Mouse (Mus musculus) stomach, embryonic 15.5 days (tissue): ENCODE measurements around the gene Txnrd1. TPM values are rescaled to one million over a fixed set of nuclear protein-coding genes. Genes with fewer than 3 reads are reported as not detected.

ENCODE experiments used
- ATAC-seq: fragments of 200-750 bp; cut with Nextera tagmentation; 2 replicates; pipeline ENCODE4 v1.8.0; 2017; ENCODE audit warnings: low read depth, moderate number of reproducible peaks, moderate TSS enrichment; ENCODE audit not compliant: insufficient read depth, low FRiP score
- H3K27ac ChIP-seq: fragments of 300-500 bp; sonication (generic); 2 replicates; pipeline ENCODE4 v1.5.1; 2015; ENCODE audit warnings: mild to moderate bottlenecking, inconsistent platforms
- H3K27me3 ChIP-seq: fragments of 300-500 bp; sonication (generic); replicated peaks from 2 replicates; pipeline ENCODE4 v1.6.1; 2015; ENCODE audit warnings: inconsistent platforms
- H3K36me3 ChIP-seq: fragments of 300-500 bp; sonication (generic); 2 replicates; pipeline ENCODE4 v1.6.1; 2015; ENCODE audit warnings: inconsistent platforms
- H3K4me1 ChIP-seq: fragments of 300-500 bp; sonication (generic); 2 replicates; pipeline ENCODE4 v1.6.1; 2015; ENCODE audit warnings: inconsistent platforms
- H3K4me2 ChIP-seq: fragments of 300-500 bp; sonication (generic); 2 replicates; pipeline ENCODE4 v1.6.1; 2015; ENCODE audit warnings: mild to moderate bottlenecking, inconsistent platforms
- H3K4me3 ChIP-seq: fragments of 300-500 bp; sonication (generic); replicated peaks from 2 replicates; pipeline ENCODE4 v1.5.1; 2015; ENCODE audit warnings: inconsistent platforms
- H3K9ac ChIP-seq: fragments of 300-500 bp; sonication (generic); 2 replicates; pipeline ENCODE4 v1.6.1; 2015; ENCODE audit warnings: inconsistent platforms
- H3K9me3 ChIP-seq: fragments of 300-500 bp; sonication (generic); 2 replicates; pipeline ENCODE4 v1.6.1; 2016; ENCODE audit warnings: inconsistent platforms
- WGBS: fragments of 180-500 bp; shearing (Covaris S2); methylation state at CpG from one replicate; pipeline ENCODE4 v1.1.7; 2015; 5-methylcytosine and 5-hydroxymethylcytosine counted together
- polyA plus RNA-seq: library from polyadenylated mRNA; unstranded; fragments of >200 nt; fragmentation: Nextera tagmentation; extraction: Ambion mirVana; gene quantifications from 2 replicates; pipeline ENCODE4 v1.2.1, GENCODE M21; 2015

The Txnrd1 gene
- polyA plus RNA-seq, 1 experiment from 2014 or later, result 82.5 TPM

DNA sequence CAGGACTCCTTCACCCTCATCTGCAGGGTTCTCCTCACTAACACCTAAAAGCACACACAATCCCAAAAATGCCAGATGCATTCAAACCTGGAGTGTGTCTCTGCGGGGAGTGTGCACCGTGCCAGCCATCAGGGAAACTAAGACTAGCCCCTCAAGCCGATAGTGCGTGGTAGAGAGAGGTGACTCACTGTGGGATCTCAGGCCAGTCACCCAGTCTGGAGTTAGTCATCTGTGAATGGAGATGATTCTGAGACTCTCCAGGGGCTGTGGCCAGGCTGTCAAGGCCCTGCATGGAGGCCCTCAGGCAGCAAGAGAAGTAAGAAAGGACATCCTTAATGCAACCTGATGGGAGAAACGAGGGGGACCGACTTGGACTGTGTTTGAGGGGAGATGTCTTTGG is 18.0 kb downstream of the Txnrd1 start:
- Histone ChIP-seq H3K27ac (no peak overlapping the region), H3K27me3 (no peaks in the 10 kb centered on the region), H3K9me3 (no peaks in the 10 kb centered on the region), H3K4me2 (no peak overlapping the region), H3K4me3 (no peak overlapping the region), H3K36me3 (no peaks in the 10 kb centered on the region), H3K9ac (no peak overlapping the region), H3K4me1 (no peaks in the 10 kb centered on the region)
- no peak for ATAC-seq
- WGBS, result 88% methylated on average over 6 of the region's 6 CpGs

DNA sequence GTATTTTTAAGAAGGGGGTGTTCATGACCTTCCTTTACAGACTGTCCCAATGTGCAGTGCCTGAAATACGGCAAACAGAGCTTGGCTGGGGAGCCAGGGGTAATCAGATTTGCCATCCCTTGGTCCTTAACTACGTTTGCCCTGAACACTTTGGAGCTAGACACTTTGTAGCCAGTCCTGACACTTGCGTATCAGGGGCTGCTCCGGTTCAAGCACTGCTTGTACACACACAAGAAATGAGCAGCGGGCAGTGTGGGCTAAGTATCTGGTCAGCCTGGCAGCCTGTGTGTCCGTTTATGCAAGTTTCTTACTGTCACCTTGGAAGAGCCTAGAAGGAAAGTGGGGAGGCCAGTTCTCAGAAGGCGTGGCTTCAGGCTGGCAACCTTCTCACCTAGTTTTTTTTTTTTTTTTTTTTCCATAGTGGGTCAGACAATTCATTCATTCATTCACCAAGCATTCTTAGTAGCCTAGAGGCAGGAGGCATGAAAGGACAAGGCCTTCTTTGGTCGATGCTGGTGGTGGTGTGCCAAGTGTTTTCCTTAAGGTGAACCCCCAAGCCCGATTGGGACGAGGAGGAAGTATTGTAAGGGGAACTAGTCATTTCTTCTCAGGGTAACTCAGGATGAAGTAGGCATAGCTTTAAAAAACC is 24.4 kb downstream of the Txnrd1 start:
- H3K4me2 ChIP-seq, result peak overlapping the region; percentile 81
- no peak overlapping the region for H3K9ac ChIP-seq
- H3K27ac ChIP-seq, result peak overlapping the region; percentile 96
- peak overlapping the region; percentile 70 for H3K4me3 ChIP-seq
- WGBS, result 55% methylated on average over 10 of the region's 10 CpGs
- H3K36me3 ChIP-seq, result no peaks in the 10 kb centered on the region
- no peak for ATAC-seq
- no peaks in the 10 kb centered on the region for H3K27me3 ChIP-seq
- H3K9me3 ChIP-seq, result no peaks in the 10 kb centered on the region
- H3K4me1 ChIP-seq, result peaks cover 4% of the 10 kb centered on the region

DNA sequence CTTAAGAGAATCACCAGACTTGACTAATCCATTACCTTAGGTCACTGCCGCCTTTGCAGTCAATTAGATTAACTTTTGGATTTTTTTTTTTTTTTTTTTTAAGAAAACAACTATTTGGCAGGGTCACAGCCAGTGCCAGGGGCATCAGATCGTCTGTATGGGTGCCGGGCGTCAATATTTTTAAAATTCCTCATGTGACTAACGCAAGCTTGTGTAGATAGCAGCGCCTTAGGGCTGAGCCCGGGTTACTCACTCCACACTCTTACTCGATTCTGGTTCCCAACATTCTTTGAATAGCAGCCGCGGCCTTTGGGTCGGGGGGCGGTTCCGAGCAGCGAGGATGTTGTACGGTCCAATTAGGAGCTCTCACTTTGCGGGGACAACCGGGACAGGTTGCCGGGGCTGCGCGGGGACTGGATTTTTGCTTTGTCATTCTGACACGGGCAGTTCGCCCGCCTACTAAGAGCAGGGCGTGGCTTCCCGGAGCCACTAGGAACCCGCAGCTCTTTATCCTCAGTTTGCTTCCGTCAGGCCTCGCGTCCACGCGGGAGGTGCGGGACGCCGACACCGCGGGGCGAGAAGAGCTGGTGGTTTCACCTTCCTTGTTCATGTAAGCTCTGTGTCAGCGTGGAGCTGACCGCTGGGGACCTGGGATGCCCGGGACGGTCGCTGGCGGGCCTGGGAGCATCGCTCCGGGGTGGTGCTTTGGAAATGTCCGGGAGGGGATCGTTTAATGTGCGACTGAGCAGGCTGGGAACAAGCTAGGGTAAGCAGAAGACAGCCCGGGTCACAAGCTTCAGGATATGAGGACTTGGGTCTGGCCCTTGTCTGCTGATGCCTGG is 25.2 kb downstream of the Txnrd1 start:
- Histone ChIP-seq H3K4me1 (peaks cover 6% of the 10 kb centered on the region), H3K27me3 (no peaks in the 10 kb centered on the region), H3K4me2 (peak overlapping the region; percentile 81), H3K9me3 (no peaks in the 10 kb centered on the region), H3K27ac (peak overlapping the region; percentile 96), H3K36me3 (0 out of 2 replicates have a peak, but pooled peaks cover 2% of the 10 kb centered on the region), H3K9ac (peak overlapping the region; percentile 66), H3K4me3 (peak overlapping the region; percentile 70)
- ATAC-seq, result peak; percentile 88
- WGBS, result under 1% methylated on average over 49 of the region's 49 CpGs

DNA sequence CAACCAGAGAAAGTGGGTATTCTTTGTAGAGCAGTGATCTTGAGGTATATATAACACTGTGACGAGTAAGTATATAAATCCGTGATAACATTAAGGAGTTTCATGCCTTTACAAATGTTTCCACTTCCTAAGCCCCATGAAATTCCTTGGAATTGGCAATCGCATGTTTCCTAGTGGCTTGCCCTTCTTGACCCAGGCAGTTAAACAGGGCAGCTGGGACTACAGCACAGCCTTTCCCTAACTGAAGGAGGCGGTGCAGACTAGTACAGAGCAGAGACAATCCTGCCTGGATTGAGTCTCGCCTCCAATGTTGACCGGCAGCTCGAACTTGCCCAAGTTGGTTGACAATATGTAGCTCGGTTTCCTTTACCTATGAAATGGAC is 25.8 kb downstream of the Txnrd1 start:
- H3K9ac ChIP-seq, result peak overlapping the region; percentile 66
- peaks cover 6% of the 10 kb centered on the region for H3K4me1 ChIP-seq
- under 1% methylated on average over 8 of the region's 8 CpGs for WGBS
- no peaks in the 10 kb centered on the region for H3K9me3 ChIP-seq
- peak overlapping the region; percentile 96 for H3K27ac ChIP-seq
- no peaks in the 10 kb centered on the region for H3K27me3 ChIP-seq
- peak overlapping the region; percentile 70 for H3K4me3 ChIP-seq
- peak; percentile 60 for ATAC-seq
- 0 out of 2 replicates have a peak, but pooled peaks cover 8% of the 10 kb centered on the region for H3K36me3 ChIP-seq
- peak overlapping the region; percentile 81 for H3K4me2 ChIP-seq

DNA sequence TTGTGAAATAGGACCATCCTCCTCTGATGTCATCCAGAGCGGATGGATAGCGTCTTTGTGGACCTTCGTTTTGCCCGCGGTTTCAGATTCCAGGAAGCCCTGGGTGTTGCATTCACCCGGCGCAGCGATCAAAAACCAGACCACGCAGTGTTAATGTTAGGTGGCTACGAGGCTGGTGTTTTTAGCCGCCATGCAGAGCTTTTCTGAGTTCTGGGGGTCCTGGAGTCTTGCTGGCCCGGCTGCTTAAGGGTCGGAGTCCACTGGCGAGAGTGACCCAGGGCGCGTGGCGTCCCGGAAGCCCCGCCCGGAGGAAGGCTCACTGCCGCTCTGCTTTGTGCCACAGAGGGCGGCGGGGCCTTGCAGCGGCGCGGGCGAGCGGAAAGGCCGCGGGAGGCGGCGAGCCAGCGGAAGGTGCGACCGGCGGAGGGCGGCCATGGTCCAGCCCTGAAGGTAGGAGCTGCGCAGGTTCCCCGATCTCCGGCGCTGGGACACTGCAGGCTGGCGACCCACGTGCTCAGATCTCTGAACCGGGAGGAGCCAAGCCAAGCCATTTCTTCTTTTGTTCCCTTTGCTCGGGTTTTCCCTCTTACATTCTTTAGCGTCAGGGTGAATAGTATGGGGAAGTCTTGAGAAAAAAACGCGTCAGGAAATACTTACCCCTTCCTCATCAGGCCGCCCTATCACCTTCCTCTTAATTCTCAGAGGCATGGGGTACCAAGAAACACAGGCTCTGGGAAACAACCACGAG is 26.6 kb downstream of the Txnrd1 start:
- H3K36me3 ChIP-seq, result 0 out of 2 replicates have a peak, but pooled peaks cover 12% of the 10 kb centered on the region
- H3K9me3 ChIP-seq, result no peaks in the 10 kb centered on the region
- peak overlapping the region; percentile 63 for H3K9ac ChIP-seq
- peak overlapping the region; percentile 70 for H3K4me3 ChIP-seq
- peak overlapping the region; percentile 96 for H3K27ac ChIP-seq
- peak; percentile 66 for ATAC-seq
- WGBS, result under 1% methylated on average over 49 of the region's 50 CpGs
- no peaks in the 10 kb centered on the region for H3K27me3 ChIP-seq
- H3K4me1 ChIP-seq, result peaks cover 6% of the 10 kb centered on the region
- H3K4me2 ChIP-seq, result peak overlapping the region; percentile 81

DNA sequence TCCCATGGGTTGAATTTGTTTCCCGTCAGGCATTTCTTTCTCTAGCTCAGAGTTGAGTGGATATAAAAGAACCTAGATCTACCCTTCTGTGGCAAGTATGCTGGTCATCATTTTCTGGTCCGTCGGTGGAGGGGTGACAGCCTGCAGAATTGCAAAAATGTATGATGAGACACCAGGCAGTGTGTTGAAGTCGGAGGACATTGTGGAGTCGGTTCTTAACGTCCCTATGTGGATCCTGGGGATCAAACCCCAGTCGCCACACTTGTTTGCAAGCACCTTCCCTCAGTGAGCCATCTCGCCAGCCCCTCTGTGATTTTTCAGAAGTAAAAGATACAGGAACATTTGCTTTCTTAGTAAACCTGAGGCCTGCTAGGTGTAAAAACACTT is 27.2 kb downstream of the Txnrd1 start:
- H3K9me3 ChIP-seq, result no peaks in the 10 kb centered on the region
- H3K4me2 ChIP-seq, result peak overlapping the region; percentile 81
- H3K4me3 ChIP-seq, result peak overlapping the region; percentile 70
- peak overlapping the region; percentile 96 for H3K27ac ChIP-seq
- ATAC-seq, result no peak
- H3K9ac ChIP-seq, result peak overlapping the region; percentile 63
- H3K36me3 ChIP-seq, result 0 out of 2 replicates have a peak, but pooled peaks cover 12% of the 10 kb centered on the region
- 7% methylated on average over 8 of the region's 8 CpGs for WGBS
- H3K27me3 ChIP-seq, result no peaks in the 10 kb centered on the region
- H3K4me1 ChIP-seq, result peaks cover 6% of the 10 kb centered on the region

DNA sequence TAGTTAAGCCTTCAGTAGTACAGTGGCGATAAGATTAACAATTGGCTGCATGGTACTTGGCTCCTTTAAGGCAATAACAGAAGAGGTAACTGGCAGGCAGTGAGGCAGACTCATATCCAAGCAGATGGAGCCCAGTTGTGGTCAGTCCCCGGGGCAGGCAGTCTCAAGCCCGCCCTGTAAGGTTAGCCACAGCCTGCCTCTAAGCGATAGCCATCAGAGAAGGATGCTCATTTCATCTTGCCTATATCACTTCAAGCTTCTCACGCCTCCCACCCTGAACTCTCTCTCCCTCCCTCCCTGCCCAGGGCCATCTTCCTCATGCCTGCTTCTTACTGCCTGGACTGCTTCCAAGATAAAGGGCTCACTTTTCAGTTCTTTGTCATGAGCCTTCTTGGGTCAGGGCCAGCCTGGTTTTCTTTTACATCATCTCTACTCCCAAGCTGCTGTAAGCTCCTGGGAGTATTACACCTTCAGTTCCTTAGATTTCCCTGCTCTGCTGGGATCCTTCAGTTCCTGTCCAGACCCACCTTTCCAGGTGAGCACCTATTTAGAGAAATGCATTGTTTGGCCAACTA is 29.4 kb downstream of the Txnrd1 start:
- ATAC-seq, result no peak
- WGBS, result 67% methylated on average over 5 of the region's 5 CpGs
- Histone ChIP-seq H3K9ac (no peak overlapping the region), H3K36me3 (0 out of 2 replicates have a peak, but pooled peaks cover 15% of the 10 kb centered on the region), H3K4me2 (no peak overlapping the region), H3K9me3 (no peaks in the 10 kb centered on the region), H3K4me1 (peaks cover 6% of the 10 kb centered on the region), H3K27me3 (no peaks in the 10 kb centered on the region), H3K4me3 (no peak overlapping the region), H3K27ac (no peak overlapping the region)

DNA sequence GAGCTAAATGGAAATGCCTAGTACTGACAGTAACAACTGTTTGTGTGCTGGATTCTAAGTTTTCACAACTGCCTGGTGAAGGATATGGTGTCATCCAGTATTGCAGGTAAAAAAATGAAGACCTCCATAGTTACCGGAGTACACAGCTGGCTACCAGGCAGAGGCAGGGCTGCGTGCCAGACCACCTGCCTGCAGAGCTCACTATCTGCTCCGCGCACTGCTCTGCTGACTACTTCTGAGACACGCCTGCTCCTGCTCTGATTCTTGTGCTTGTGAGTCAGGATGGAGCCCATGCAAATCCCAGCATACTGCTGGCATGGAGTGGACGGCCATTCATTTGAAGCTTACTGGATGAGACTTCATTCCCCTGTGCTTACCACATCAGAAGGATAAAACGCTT is 30.1 kb downstream of the Txnrd1 start:
- H3K4me2 ChIP-seq, result no peak overlapping the region
- no peaks in the 10 kb centered on the region for H3K9me3 ChIP-seq
- no peak overlapping the region for H3K9ac ChIP-seq
- H3K27ac ChIP-seq, result no peak overlapping the region
- no peak for ATAC-seq
- no peak overlapping the region for H3K4me3 ChIP-seq
- H3K36me3 ChIP-seq, result 0 out of 2 replicates have a peak, but pooled peaks cover 18% of the 10 kb centered on the region
- no peaks in the 10 kb centered on the region for H3K27me3 ChIP-seq
- 67% methylated on average over 7 of the region's 7 CpGs for WGBS
- peaks cover 6% of the 10 kb centered on the region for H3K4me1 ChIP-seq

DNA sequence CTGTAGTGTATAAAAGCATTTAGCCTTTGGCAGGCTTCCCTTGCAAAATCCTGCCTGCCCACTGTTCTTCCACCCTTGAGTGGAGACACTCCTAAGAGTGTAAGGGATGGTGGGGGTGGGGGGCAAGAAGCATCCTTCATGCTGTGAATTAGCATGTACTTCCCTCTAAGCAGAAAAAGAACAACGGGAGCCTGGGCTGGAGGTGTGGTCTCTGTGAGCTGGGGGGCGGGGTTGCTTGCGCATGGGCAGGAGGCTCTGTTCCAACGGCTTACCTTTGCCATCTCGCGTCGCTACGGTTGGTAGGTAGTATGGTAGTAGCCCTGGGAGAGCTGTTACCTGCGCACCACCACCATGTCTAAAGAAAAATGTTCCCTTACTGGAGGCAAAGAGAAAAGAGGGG is 32.6 kb downstream of the Txnrd1 start, which contains the start of gene Eid3:
Gene Eid3 (plus strand): TSS at position 271 of the 400 bp plus-strand sequence.
- Histone ChIP-seq H3K4me1 (peaks cover 6% of the 10 kb centered on the region), H3K4me3 (no peak within 1 kb of the TSS), H3K9me3 (no peaks in the 10 kb centered on the region), H3K27ac (no peak within 1 kb of the TSS), H3K27me3 (no peaks in the 10 kb centered on the region), H3K36me3 (0 out of 2 replicates have a peak, but pooled peaks cover 18% of the 10 kb centered on the region), H3K4me2 (no peak within 1 kb of the TSS), H3K9ac (no peak within 1 kb of the TSS)
- ATAC-seq, result no peak
- WGBS, result 71% methylated on average over 9 of the region's 9 CpGs

DNA sequence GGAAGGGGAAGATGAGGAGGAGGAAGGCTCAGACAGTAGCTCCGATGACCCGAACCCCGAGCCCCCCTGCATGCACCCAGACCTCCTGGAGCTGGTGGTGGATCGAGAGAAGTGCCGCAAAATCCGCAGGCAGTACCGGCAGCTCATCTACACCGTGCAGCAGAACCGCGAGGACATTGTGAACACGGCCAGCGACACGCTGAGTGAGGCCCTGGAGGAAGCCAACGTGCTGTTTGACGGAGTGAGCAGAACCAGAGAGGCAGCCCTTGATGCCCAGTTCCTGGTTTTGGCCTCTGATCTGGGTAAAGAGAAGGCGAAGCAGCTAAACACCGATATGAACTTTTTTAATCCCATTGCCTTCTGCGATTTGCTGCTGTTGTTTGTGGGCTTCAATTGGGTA is 33.1 kb downstream of the Txnrd1 start:
- peaks cover 6% of the 10 kb centered on the region for H3K4me1 ChIP-seq
- H3K27me3 ChIP-seq, result no peaks in the 10 kb centered on the region
- 87% methylated on average over 18 of the region's 18 CpGs for WGBS
- 0 out of 2 replicates have a peak, but pooled peaks cover 18% of the 10 kb centered on the region for H3K36me3 ChIP-seq
- H3K4me3 ChIP-seq, result no peak overlapping the region
- no peak overlapping the region for H3K27ac ChIP-seq
- no peak overlapping the region for H3K9ac ChIP-seq
- ATAC-seq, result no peak
- H3K4me2 ChIP-seq, result no peak overlapping the region
- no peaks in the 10 kb centered on the region for H3K9me3 ChIP-seq

DNA sequence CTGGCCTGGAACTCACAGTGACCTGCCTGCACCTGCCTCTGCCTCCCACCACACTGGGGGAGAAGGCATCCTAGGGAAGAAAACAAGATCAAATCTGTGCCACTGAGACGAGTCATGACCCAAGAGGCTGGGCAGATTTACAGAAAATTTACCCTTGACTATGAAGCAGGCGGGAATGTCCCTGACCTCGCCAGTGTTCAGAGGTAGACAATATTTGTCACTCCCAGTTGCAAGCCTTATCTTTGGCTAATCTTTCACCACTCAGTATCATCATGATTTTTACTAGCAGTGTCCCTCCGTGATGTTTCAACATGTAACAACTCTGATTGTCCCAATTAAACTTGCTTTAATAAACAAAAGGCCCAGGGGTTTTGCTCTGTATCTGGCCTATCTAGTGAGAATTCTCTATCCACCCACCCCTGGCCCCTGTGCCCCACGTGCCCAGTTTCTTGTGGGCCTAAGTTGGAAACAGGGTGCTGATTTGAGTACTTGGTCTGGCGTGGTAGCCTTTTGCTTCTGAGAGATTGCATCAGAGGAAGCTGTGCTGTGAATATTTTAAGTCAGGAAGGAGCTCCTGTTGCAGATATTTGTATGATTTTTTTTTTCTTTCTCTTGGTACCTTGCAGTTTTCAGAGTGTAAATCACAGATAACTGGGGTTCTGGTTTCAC is 34.8 kb downstream of the Txnrd1 start:
- Histone ChIP-seq H3K27me3 (no peaks in the 10 kb centered on the region), H3K4me2 (no peak overlapping the region), H3K36me3 (0 out of 2 replicates have a peak, but pooled peaks cover 18% of the 10 kb centered on the region), H3K27ac (no peak overlapping the region), H3K9ac (no peak overlapping the region), H3K4me3 (no peak overlapping the region), H3K9me3 (no peaks in the 10 kb centered on the region), H3K4me1 (peaks cover 5% of the 10 kb centered on the region; the same call in 1 of the 2 replicates)
- 81% methylated on average over 6 of the region's 6 CpGs for WGBS
- ATAC-seq, result no peak
